Mouse (Mus musculus): ENCODE measurements around the gene Igll1.

GRCm38 (mm10) chr16:16879025-16879424 lies 15.2 kb upstream of the Igll1 start:
- TF ChIP-seq POLR2A (IDR thresholded peaks at IDR 0.05; ENCODE audit: extremely low read depth, insufficient read depth, low read length) = no peak
- no peak for TF ChIP-seq CTCF (IDR thresholded peaks at IDR 0.05; ENCODE audit: extremely low read depth, insufficient read depth, low read length)
